ENCODE assay signal across 8 mouse cellular contexts in the genomic region with DNA sequence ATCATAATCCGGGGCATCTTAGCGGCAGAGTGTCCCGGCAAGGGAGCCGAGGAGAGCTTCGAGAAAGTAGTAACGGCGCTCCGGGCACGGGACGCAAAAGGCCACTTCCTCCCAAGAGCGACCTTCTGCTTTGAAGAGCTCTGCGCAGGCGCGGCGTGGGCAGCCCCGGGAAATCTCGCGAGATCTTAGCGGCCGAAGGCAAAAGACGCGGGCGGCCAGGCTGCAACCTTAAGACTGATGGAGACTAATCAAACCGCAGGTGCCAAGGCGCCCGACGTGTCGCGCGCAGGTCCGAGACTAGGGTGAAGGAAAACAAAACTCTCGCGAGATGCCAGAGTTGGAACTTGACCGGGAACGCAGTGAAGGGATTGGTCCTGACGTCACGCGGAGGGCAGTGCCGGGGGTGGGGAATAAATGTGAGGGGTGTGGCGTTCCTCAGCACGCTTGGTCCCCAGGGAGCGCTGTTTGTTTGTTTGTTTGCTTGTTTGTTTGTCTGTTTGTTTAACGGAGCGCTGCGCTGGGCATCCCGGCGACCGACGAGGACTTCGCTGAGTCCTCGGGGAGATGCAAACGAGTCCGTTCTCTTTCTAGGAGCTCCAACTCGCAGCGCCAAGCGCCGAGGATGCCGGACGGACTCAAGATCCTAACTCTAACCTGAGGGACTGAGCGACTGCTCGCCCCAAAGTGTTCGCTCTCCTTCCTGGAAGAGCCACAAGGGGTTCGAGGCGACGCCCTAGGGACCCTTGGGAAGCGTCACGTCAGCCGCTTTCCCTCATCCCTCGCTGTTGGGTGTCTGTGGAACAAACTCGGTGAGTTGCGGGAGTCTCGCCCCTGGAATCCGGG. TPM values are rescaled to one million over a fixed set of nuclear protein-coding genes. Genes with fewer than 3 reads are reported as not detected.
DNase-seq lines count a peak whose midpoint lies in the region; ATAC-seq lines count a peak whose summit lies in the region.

Gene Cdc5l (minus strand): TSS at position 319 of the 843 bp plus-strand sequence.

- H3K9ac ChIP-seq in kidney, embryonic 15.5 days: peak within 1 kb of the TSS; percentile 81

- ATAC-seq in erythroblast, adult 5-6 weeks (replicated peaks; ENCODE audit: low FRiP score, poor library complexity, severe bottlenecking): peak; percentile 94
- peak; percentile 98 for ATAC-seq in kidney, embryonic 15.5 days (replicated peaks; ENCODE audit: low FRiP score)
- ATAC-seq in monocyte, adult 5-6 weeks (replicated peaks; ENCODE audit: insufficient number of reproducible peaks, low FRiP score, low TSS enrichment, poor library complexity, severe bottlenecking): peak; percentile 93

- peak; percentile 97 for DNase-seq in B cell, adult 2 months
- DNase-seq in brain, adult 2 months (ENCODE audit: low read depth, low spot score): peak; percentile 99
- DNase-seq in heart, embryonic 10.5 days (ENCODE audit: low spot score): peak; percentile 98
- peak; percentile 95 for DNase-seq in liver
- peak; percentile 97 to 99 for DNase-seq in spleen, postnatal 4 days (ENCODE audit: low spot score in 2 of 2)

- H3K4me3 ChIP-seq in heart, embryonic 10.5 days: peak within 1 kb of the TSS; percentile 89
- H3K4me3 ChIP-seq in kidney, embryonic 15.5 days (replicated peaks): peak within 1 kb of the TSS; percentile 75

- peaks cover 9% of the 10 kb centered on the region; the same call in 1 of the 2 replicates for H3K36me3 ChIP-seq in heart, embryonic 10.5 days
- H3K36me3 ChIP-seq in kidney, embryonic 15.5 days: peaks cover 18% of the 10 kb centered on the region

- under 1% methylated on average over 73 of the region's 73 CpGs for WGBS in heart, embryonic 10.5 days
- WGBS in kidney, embryonic 15.5 days: under 1% methylated on average over 73 of the region's 73 CpGs

- peak within 1 kb of the TSS; percentile 72 for H3K4me2 ChIP-seq in kidney, embryonic 15.5 days

- H3K27ac ChIP-seq in heart, embryonic 10.5 days: peak within 1 kb of the TSS; percentile 94
- peak within 1 kb of the TSS; percentile 98 for H3K27ac ChIP-seq in kidney, embryonic 15.5 days

- H3K4me1 ChIP-seq in heart, embryonic 10.5 days: peaks cover 20% of the 10 kb centered on the region
- H3K4me1 ChIP-seq in kidney, embryonic 15.5 days: peaks cover 19% of the 10 kb centered on the region

- H3K27me3 ChIP-seq in heart, embryonic 10.5 days (ENCODE audit: insufficient read depth, poor library complexity, severe bottlenecking): no peaks in the 10 kb centered on the region
- no peaks in the 10 kb centered on the region for H3K27me3 ChIP-seq in kidney, embryonic 15.5 days

- H3K9me3 ChIP-seq in heart, embryonic 10.5 days: no peaks in the 10 kb centered on the region
- H3K9me3 ChIP-seq in kidney, embryonic 15.5 days (replicated peaks): no peaks in the 10 kb centered on the region

RNA-seq across cellular contexts. Expression of gene Cdc5l, which starts in this region (rescaled TPM):
- 24.5 and 31.5 TPM in 2 replicates for total RNA-seq in erythroblast, adult 5-6 weeks (2015; ENCODE audit: low replicate concordance)
- 61.2 and 66.1 TPM in 2 replicates for total RNA-seq in erythroblast, adult 5-6 weeks (2017; ENCODE audit: low replicate concordance)
- 48.2 and 62.8 TPM in 2 replicates for polyA plus RNA-seq in heart, embryonic 10.5 days (2016; fragmentation: Nextera tagmentation; extraction: Ambion mirVana)
- 67.0 and 67.6 TPM in 2 replicates for polyA plus RNA-seq in kidney, embryonic 15.5 days (2015; fragmentation: Nextera tagmentation; extraction: Ambion mirVana)
- 104 to 149 TPM (median 135 TPM) in 3 replicates for total RNA-seq in monocyte, adult 5-6 weeks (2017)

Comparison
In these comparisons a context has a peak if more than half of its experiments do, and no peak if none do; other contexts are left out.
1. Peak in every context shown above with its lines: DNase-seq, ATAC-seq, H3K4me3 ChIP-seq and H3K27ac ChIP-seq.